Mouse (Mus musculus): ENCODE measurements around the gene Cd69. TPM values are rescaled to one million over a fixed set of nuclear protein-coding genes. Genes with fewer than 3 reads are reported as not detected.

Cd69 gene
- polyA plus RNA-seq, 1 experiment from 2014 or later = 0.09 TPM

GRCm38 (mm10) chr6:129260034-129260433, 15.2 kb downstream of the Cd69 start:
- no peaks in the 10 kb centered on the region for H3K9me3 ChIP-seq (ENCODE audit: control insufficient read depth, low read length)
- H3K4me2 ChIP-seq (ENCODE audit: low read length) = no peak overlapping the region
- no peak overlapping the region for H3K27ac ChIP-seq (ENCODE audit: low read depth, low read length)
- H3K4me1 ChIP-seq (ENCODE audit: control insufficient read depth, insufficient read depth, low read depth, low read length) = no peaks in the 10 kb centered on the region
- no peak overlapping the region for H3K4me3 ChIP-seq (ENCODE audit: low read length)
- H3K27me3 ChIP-seq (replicated peaks; ENCODE audit: control insufficient read depth, insufficient read depth, low read length) = no peaks in the 10 kb centered on the region
- no peaks in the 10 kb centered on the region for H3K36me3 ChIP-seq (ENCODE audit: control insufficient read depth, insufficient read depth, low read length)
- ATAC-seq = no peak
- no peak overlapping the region for H3K9ac ChIP-seq (ENCODE audit: low read depth, low read length)

- H3K9me3 ChIP-seq (ENCODE audit: control insufficient read depth, low read length) = no peaks in the 10 kb centered on the region
- no peaks in the 10 kb centered on the region for H3K27me3 ChIP-seq (replicated peaks; ENCODE audit: control insufficient read depth, insufficient read depth, low read length)
- ATAC-seq = 0 out of 2 replicates have a peak, but pooled peaks have one; percentile 45
- H3K4me1 ChIP-seq (ENCODE audit: control insufficient read depth, insufficient read depth, low read depth, low read length) = no peaks in the 10 kb centered on the region
- H3K27ac ChIP-seq (ENCODE audit: low read depth, low read length) = no peak overlapping the region
- H3K36me3 ChIP-seq (ENCODE audit: control insufficient read depth, insufficient read depth, low read length) = no peaks in the 10 kb centered on the region
- H3K9ac ChIP-seq (ENCODE audit: low read depth, low read length) = no peak overlapping the region
- H3K4me3 ChIP-seq (ENCODE audit: low read length) = no peak overlapping the region
- 60% methylated on average over 7 of the region's 7 CpGs for WGBS
- no peak overlapping the region for H3K4me2 ChIP-seq (ENCODE audit: low read length)
Measured at GRCm38 (mm10) chr6:129256018-129256417, 19.2 kb downstream of the Cd69 start.

GRCm38 (mm10) chr6:129254949-129255602, 20.2 kb downstream of the Cd69 start:
- no peaks in the 10 kb centered on the region for H3K4me1 ChIP-seq (ENCODE audit: control insufficient read depth, insufficient read depth, low read depth, low read length)
- no peaks in the 10 kb centered on the region for H3K9me3 ChIP-seq (ENCODE audit: control insufficient read depth, low read length)
- WGBS = 15% methylated on average over 4 of the region's 4 CpGs
- no peaks in the 10 kb centered on the region for H3K27me3 ChIP-seq (replicated peaks; ENCODE audit: control insufficient read depth, insufficient read depth, low read length)
- no peak overlapping the region for H3K9ac ChIP-seq (ENCODE audit: low read depth, low read length)
- H3K4me2 ChIP-seq (ENCODE audit: low read length) = no peak overlapping the region
- no peak overlapping the region for H3K4me3 ChIP-seq (ENCODE audit: low read length)
- no peaks in the 10 kb centered on the region for H3K36me3 ChIP-seq (ENCODE audit: control insufficient read depth, insufficient read depth, low read length)
- no peak overlapping the region for H3K27ac ChIP-seq (ENCODE audit: low read depth, low read length)
- ATAC-seq = peak; percentile 50; the same call in 1 of the 2 replicates

GRCm38 (mm10) chr6:129254314-129254713, 20.9 kb downstream of the Cd69 start:
- H3K4me2 ChIP-seq (ENCODE audit: low read length) = no peak overlapping the region
- no peaks in the 10 kb centered on the region for H3K9me3 ChIP-seq (ENCODE audit: control insufficient read depth, low read length)
- no peaks in the 10 kb centered on the region for H3K36me3 ChIP-seq (ENCODE audit: control insufficient read depth, insufficient read depth, low read length)
- ATAC-seq = no peak
- WGBS = 84% methylated on average over 4 of the region's 4 CpGs
- no peak overlapping the region for H3K9ac ChIP-seq (ENCODE audit: low read depth, low read length)
- H3K4me3 ChIP-seq (ENCODE audit: low read length) = no peak overlapping the region
- no peak overlapping the region for H3K27ac ChIP-seq (ENCODE audit: low read depth, low read length)
- H3K27me3 ChIP-seq (replicated peaks; ENCODE audit: control insufficient read depth, insufficient read depth, low read length) = no peaks in the 10 kb centered on the region
- no peaks in the 10 kb centered on the region for H3K4me1 ChIP-seq (ENCODE audit: control insufficient read depth, insufficient read depth, low read depth, low read length)

GRCm38 (mm10) chr6:129248243-129248642, 27.0 kb downstream of the Cd69 start:
- Histone ChIP-seq H3K4me2 (ENCODE audit: low read length) (no peak overlapping the region), H3K27me3 (replicated peaks; ENCODE audit: control insufficient read depth, insufficient read depth, low read length) (no peaks in the 10 kb centered on the region), H3K9ac (ENCODE audit: low read depth, low read length) (no peak overlapping the region), H3K27ac (ENCODE audit: low read depth, low read length) (no peak overlapping the region), H3K9me3 (ENCODE audit: control insufficient read depth, low read length) (no peaks in the 10 kb centered on the region), H3K4me1 (ENCODE audit: control insufficient read depth, insufficient read depth, low read depth, low read length) (no peaks in the 10 kb centered on the region), H3K36me3 (ENCODE audit: control insufficient read depth, insufficient read depth, low read length) (no peaks in the 10 kb centered on the region), H3K4me3 (ENCODE audit: low read length) (no peak overlapping the region)
- no peak for ATAC-seq

- no peak for ATAC-seq
- Histone ChIP-seq H3K9ac (ENCODE audit: low read depth, low read length) (no peak overlapping the region), H3K4me2 (ENCODE audit: low read length) (no peak overlapping the region), H3K4me3 (ENCODE audit: low read length) (no peak overlapping the region), H3K4me1 (ENCODE audit: control insufficient read depth, insufficient read depth, low read depth, low read length) (no peaks in the 10 kb centered on the region), H3K27ac (ENCODE audit: low read depth, low read length) (no peak overlapping the region), H3K27me3 (replicated peaks; ENCODE audit: control insufficient read depth, insufficient read depth, low read length) (no peaks in the 10 kb centered on the region), H3K36me3 (ENCODE audit: control insufficient read depth, insufficient read depth, low read length) (no peaks in the 10 kb centered on the region), H3K9me3 (ENCODE audit: control insufficient read depth, low read length) (no peaks in the 10 kb centered on the region)
- 47% methylated on average over 1 of the region's 1 CpGs for whole genome bisulfite sequencing
Measured at GRCm38 (mm10) chr6:129246992-129247391, 28.2 kb downstream of the Cd69 start.

- Histone ChIP-seq H3K4me2 (ENCODE audit: low read length) (no peak overlapping the region), H3K27ac (ENCODE audit: low read depth, low read length) (no peak overlapping the region), H3K4me1 (ENCODE audit: control insufficient read depth, insufficient read depth, low read depth, low read length) (no peaks in the 10 kb centered on the region), H3K36me3 (ENCODE audit: control insufficient read depth, insufficient read depth, low read length) (no peaks in the 10 kb centered on the region), H3K9ac (ENCODE audit: low read depth, low read length) (no peak overlapping the region), H3K27me3 (replicated peaks; ENCODE audit: control insufficient read depth, insufficient read depth, low read length) (no peaks in the 10 kb centered on the region), H3K9me3 (ENCODE audit: control insufficient read depth, low read length) (no peaks in the 10 kb centered on the region), H3K4me3 (ENCODE audit: low read length) (no peak overlapping the region)
- no peak for ATAC-seq
Measured at GRCm38 (mm10) chr6:129245793-129246192, 29.4 kb downstream of the Cd69 start.

- WGBS = 65% methylated on average over 6 of the region's 6 CpGs
- H3K36me3 ChIP-seq (ENCODE audit: control insufficient read depth, insufficient read depth, low read length) = no peaks in the 10 kb centered on the region
- ATAC-seq = no peak
- H3K4me3 ChIP-seq (ENCODE audit: low read length) = no peak overlapping the region
- H3K4me2 ChIP-seq (ENCODE audit: low read length) = no peak overlapping the region
- H3K4me1 ChIP-seq (ENCODE audit: control insufficient read depth, insufficient read depth, low read depth, low read length) = peaks cover 4% of the 10 kb centered on the region; the same call in 1 of the 2 replicates
- H3K9me3 ChIP-seq (ENCODE audit: control insufficient read depth, low read length) = no peaks in the 10 kb centered on the region
- H3K9ac ChIP-seq (ENCODE audit: low read depth, low read length) = no peak overlapping the region
- no peak overlapping the region for H3K27ac ChIP-seq (ENCODE audit: low read depth, low read length)
- no peaks in the 10 kb centered on the region for H3K27me3 ChIP-seq (replicated peaks; ENCODE audit: control insufficient read depth, insufficient read depth, low read length)
Measured at GRCm38 (mm10) chr6:129241907-129242306, 33.3 kb downstream of the Cd69 start.

- H3K4me1 ChIP-seq (ENCODE audit: control insufficient read depth, insufficient read depth, low read depth, low read length) = peaks cover 4% of the 10 kb centered on the region; the same call in 1 of the 2 replicates
- H3K9ac ChIP-seq (ENCODE audit: low read depth, low read length) = no peak overlapping the region
- 66% methylated on average over 5 of the region's 5 CpGs for WGBS
Measured at GRCm38 (mm10) chr6:129241471-129241870, 33.8 kb downstream of the Cd69 start.

More at GRCm38 (mm10) chr6:129241471-129241870, 33.8 kb downstream of the Cd69 start:
- Histone ChIP-seq H3K4me2 (ENCODE audit: low read length) (no peak overlapping the region), H3K36me3 (ENCODE audit: control insufficient read depth, insufficient read depth, low read length) (no peaks in the 10 kb centered on the region), H3K9me3 (ENCODE audit: control insufficient read depth, low read length) (no peaks in the 10 kb centered on the region), H3K4me3 (ENCODE audit: low read length) (no peak overlapping the region), H3K27ac (ENCODE audit: low read depth, low read length) (no peak overlapping the region), H3K27me3 (replicated peaks; ENCODE audit: control insufficient read depth, insufficient read depth, low read length) (no peaks in the 10 kb centered on the region)
- ATAC-seq = no peak

Data from hindbrain, embryonic 16.5 days (tissue).